Mouse (Mus musculus) MEL (cell line): ENCODE results near the gene Sept3. TPM values are rescaled to one million over a fixed set of nuclear protein-coding genes. Genes with fewer than 3 reads are reported as not detected.

Experiments used
- DNase-seq: peaks from one replicate; pipeline ENCODE4 v3.0.0; 2011; ENCODE audit warnings: low read depth, low spot score
- H3K27ac ChIP-seq: 2 replicates; pipeline ENCODE4 v1.5.1; 2012; ENCODE audit warnings: low read depth, mild to moderate bottlenecking, control low read depth, low read length, moderate library complexity; ENCODE audit not compliant: control insufficient read depth
- H3K27me3 ChIP-seq, 2 experiments: fragments of 150-350 bp in 1 of 2; sonication (generic) in 1 of 2; 2 replicates each; pipeline ENCODE4 v1.6.1; 2012; ENCODE audit warnings: low read length in 2 of 2, mild to moderate bottlenecking in 2 of 2, improper control_type of control experiment in 1 of 2, moderate library complexity in 1 of 2; ENCODE audit not compliant: insufficient read depth in 2 of 2, control insufficient read depth in 1 of 2
- H3K36me3 ChIP-seq, 2 experiments: 2 replicates each; pipeline ENCODE4 v1.6.1; 2012 to 2014; ENCODE audit warnings: low read length in 2 of 2, improper control_type of control experiment in 1 of 2, inconsistent platforms in 1 of 2, mild to moderate bottlenecking in 1 of 2; ENCODE audit not compliant: insufficient read depth in 2 of 2, control insufficient read depth in 1 of 2
- H3K4me1 ChIP-seq, 2 experiments: fragments of 150-350 bp in 1 of 2; sonication (generic) in 1 of 2; 2 replicates each; pipeline ENCODE4 v1.6.1; 2012; ENCODE audit warnings: low read length in 2 of 2, improper control_type of control experiment in 1 of 2, mild to moderate bottlenecking in 1 of 2; ENCODE audit not compliant: insufficient read depth in 2 of 2, control insufficient read depth in 1 of 2
- H3K4me3 ChIP-seq, 2 experiments: fragments of 150-350 bp in 1 of 2; sonication (generic) in 1 of 2; 2 replicates each; pipeline ENCODE4 v1.5.1; 2012; ENCODE audit warnings: low read depth in 2 of 2, low read length in 2 of 2, mild to moderate bottlenecking in 2 of 2, moderate library complexity in 2 of 2, control low read depth in 1 of 2, improper control_type of control experiment in 1 of 2; ENCODE audit not compliant: control insufficient read depth in 1 of 2, insufficient read depth in 1 of 2
- H3K79me2 ChIP-seq: 2 replicates; pipeline ENCODE4 v1.6.1; 2012; ENCODE audit warnings: mild to moderate bottlenecking, low read length, moderate library complexity; ENCODE audit not compliant: control insufficient read depth, poor library complexity, insufficient read depth
- H3K9ac ChIP-seq: 2 replicates; pipeline ENCODE4 v1.6.1; 2012; ENCODE audit warnings: low read depth, mild to moderate bottlenecking, control low read depth, low read length, moderate library complexity; ENCODE audit not compliant: control insufficient read depth, poor library complexity, severe bottlenecking
- H3K9me3 ChIP-seq: fragments of 150-350 bp; sonication (generic); replicated peaks from 2 replicates; pipeline ENCODE4 v1.6.1; 2012; ENCODE audit warnings: mild to moderate bottlenecking, low read length, improper control_type of control experiment, moderate library complexity; ENCODE audit not compliant: insufficient read depth
- BHLHE40 ChIP-seq: IDR thresholded peaks from 2 replicates; pipeline ENCODE4 v1.6.1; 2012; ENCODE audit warnings: low read depth, mild to moderate bottlenecking, inconsistent platforms, low read length, improper control_type of control experiment, borderline replicate concordance
- CHD1 ChIP-seq: IDR thresholded peaks from 2 replicates; pipeline ENCODE4 v1.6.1; 2012; ENCODE audit warnings: low read depth, mild to moderate bottlenecking, inconsistent platforms, low read length, improper control_type of control experiment
- CTCF ChIP-seq, 3 experiments: IDR thresholded peaks in 2 of 3; conservative IDR thresholded peaks in 1 of 3; 2 replicates each; pipeline ENCODE4 v1.5.1; 2011 to 2012; ENCODE audit warnings: low read length in 3 of 3, low read depth in 2 of 3, mild to moderate bottlenecking in 2 of 3, improper control_type of control experiment in 1 of 3, inconsistent platforms in 1 of 3, mixed read lengths in 1 of 3, moderate library complexity in 1 of 3; ENCODE audit not compliant: control insufficient read depth in 1 of 3, insufficient read depth in 1 of 3, poor library complexity in 1 of 3, severe bottlenecking in 1 of 3
- ELF1 ChIP-seq: IDR thresholded peaks from 2 replicates; pipeline ENCODE4 v1.6.1; 2014; ENCODE audit warnings: low read depth, mild to moderate bottlenecking, inconsistent platforms, low read length, improper control_type of control experiment, moderate library complexity
- ETS1 ChIP-seq: IDR thresholded peaks from 2 replicates; pipeline ENCODE4 v1.6.1; 2012; ENCODE audit warnings: low read depth, mild to moderate bottlenecking, inconsistent platforms, low read length, improper control_type of control experiment, moderate library complexity
- GABPA ChIP-seq: IDR thresholded peaks from 2 replicates; pipeline ENCODE4 v1.6.1; 2012; ENCODE audit warnings: low read depth, mild to moderate bottlenecking, inconsistent platforms, low read length, improper control_type of control experiment, moderate library complexity
- HCFC1 ChIP-seq: IDR thresholded peaks from 2 replicates; pipeline ENCODE4 v1.6.1; 2012; ENCODE audit warnings: low read depth, mild to moderate bottlenecking, inconsistent platforms, low read length, improper control_type of control experiment, moderate library complexity
- KAT2A ChIP-seq: conservative IDR thresholded peaks from 2 replicates; pipeline ENCODE4 v1.6.1; 2012; ENCODE audit warnings: low read depth, low read length, improper control_type of control experiment, inconsistent platforms
- MAX ChIP-seq: IDR thresholded peaks from 2 replicates; pipeline ENCODE4 v1.6.1; 2011; ENCODE audit warnings: low read length, improper control_type of control experiment
- MEF2A ChIP-seq: IDR thresholded peaks from 2 replicates; pipeline ENCODE4 v1.6.1; 2014; ENCODE audit warnings: low read depth, mild to moderate bottlenecking, inconsistent platforms, low read length, improper control_type of control experiment; ENCODE audit not compliant: poor library complexity, insufficient replicate concordance, severe bottlenecking; ENCODE audit errors: extremely low read depth
- MXI1 ChIP-seq: IDR thresholded peaks from 2 replicates; pipeline ENCODE4 v1.6.1; 2011; ENCODE audit warnings: mild to moderate bottlenecking, low read depth, low read length, improper control_type of control experiment
- MYB ChIP-seq: IDR thresholded peaks from 2 replicates; pipeline ENCODE4 v1.6.1; 2011; ENCODE audit warnings: mild to moderate bottlenecking, low read depth, low read length, improper control_type of control experiment
- MYC ChIP-seq: IDR thresholded peaks from 2 replicates; pipeline ENCODE4 v1.6.1; 2011; ENCODE audit warnings: low read depth, mild to moderate bottlenecking, low read length, improper control_type of control experiment, moderate library complexity
- NELFE ChIP-seq: IDR thresholded peaks from 2 replicates; pipeline ENCODE4 v1.6.1; 2011; ENCODE audit warnings: low read depth, low read length, improper control_type of control experiment
- POLR2A ChIP-seq, 2 experiments: IDR thresholded peaks; 2 replicates each; pipeline ENCODE4 v1.6.1; 2011 to 2012; ENCODE audit warnings: low read length in 2 of 2, mild to moderate bottlenecking in 2 of 2, control low read depth in 1 of 2, improper control_type of control experiment in 1 of 2, low read depth in 1 of 2, moderate library complexity in 1 of 2; ENCODE audit not compliant: control insufficient read depth in 1 of 2, insufficient read depth in 1 of 2, poor library complexity in 1 of 2
- POLR2AphosphoS2 ChIP-seq: IDR thresholded peaks from 2 replicates; pipeline ENCODE4 v1.6.1; 2011; ENCODE audit warnings: low read length, improper control_type of control experiment
- POLR2AphosphoS5 ChIP-seq: IDR thresholded peaks from 2 replicates; pipeline ENCODE4 v1.6.1; 2012; ENCODE audit warnings: low read depth, borderline replicate concordance, mild to moderate bottlenecking, inconsistent platforms, low read length, moderate library complexity, mixed read lengths
- RAD21 ChIP-seq: IDR thresholded peaks from 2 replicates; pipeline ENCODE4 v1.6.1; 2011; ENCODE audit warnings: mild to moderate bottlenecking, low read depth, low read length, improper control_type of control experiment
- SMC3 ChIP-seq: IDR thresholded peaks from 2 replicates; pipeline ENCODE4 v1.6.1; 2011; ENCODE audit warnings: low read depth, low read length, improper control_type of control experiment
- TBP ChIP-seq: IDR thresholded peaks from 2 replicates; pipeline ENCODE4 v1.8.0; 2011; ENCODE audit warnings: low read depth, low read length, improper control_type of control experiment
- UBTF ChIP-seq: IDR thresholded peaks from 2 replicates; pipeline ENCODE4 v1.6.1; 2012; ENCODE audit warnings: low read depth, mild to moderate bottlenecking, inconsistent platforms, low read length, improper control_type of control experiment, moderate library complexity, borderline replicate concordance; ENCODE audit not compliant: insufficient read depth
- USF2 ChIP-seq, 2 experiments: IDR thresholded peaks; 2 replicates each; pipeline ENCODE4 v1.6.1; 2011 to 2012; ENCODE audit warnings: improper control_type of control experiment in 2 of 2, low read length in 2 of 2, borderline replicate concordance in 1 of 2, inconsistent platforms in 1 of 2, low read depth in 1 of 2, mild to moderate bottlenecking in 1 of 2; ENCODE audit not compliant: insufficient read depth in 1 of 2
- ZMIZ1 ChIP-seq: IDR thresholded peaks from 2 replicates; pipeline ENCODE4 v1.6.1; 2012; ENCODE audit warnings: low read depth, mild to moderate bottlenecking, inconsistent platforms, low read length, improper control_type of control experiment, moderate library complexity
- ZNF384 ChIP-seq: IDR thresholded peaks from 2 replicates; pipeline ENCODE4 v1.6.1; 2012; ENCODE audit warnings: low read depth, mild to moderate bottlenecking, inconsistent platforms, low read length, improper control_type of control experiment
- polyA plus RNA-seq, 2 experiments: library from polyadenylated mRNA; stranded (reverse) in 1 of 2; unstranded in 1 of 2; fragments of >175 nt in 1 of 2; fragments of >200 nt in 1 of 2; gene quantifications; 2 replicates each; pipeline versions ENCODE4 v1.2.1 to v1.2.4; 2012; ENCODE audit warnings: low replicate concordance in 2 of 2, low read depth in 1 of 2; ENCODE audit not compliant: insufficient read length in 2 of 2, insufficient read depth in 1 of 2, missing spikeins in 1 of 2
- total RNA-seq: library from RNA; depleted of rRNA; stranded (reverse); fragments of 300-350 nt; gene quantifications from 2 replicates; pipeline ENCODE4 v1.2.3, GENCODE M21; 2012

Gene Sept3
- total and polyA plus RNA-seq, 3 experiments: not detected

DNA sequence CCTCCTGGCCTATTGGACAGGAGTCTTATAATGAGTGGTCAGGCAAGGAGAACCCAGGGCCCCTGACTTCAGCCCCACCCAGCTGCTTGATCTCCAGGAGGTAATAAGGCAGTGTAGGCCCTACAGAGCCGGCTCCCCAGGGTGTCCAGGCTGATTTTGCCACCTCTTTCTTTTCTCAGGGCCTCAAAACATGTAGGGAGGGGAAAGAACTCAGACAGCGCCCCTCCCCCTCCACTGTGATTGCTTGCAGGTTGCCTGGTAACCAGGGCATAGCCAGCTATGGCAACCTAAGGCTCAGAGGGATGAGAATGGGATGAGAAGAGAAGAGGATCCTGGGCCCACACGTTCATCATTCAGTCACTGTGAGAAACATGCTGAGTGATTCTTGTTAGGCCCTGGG, 6.5 kb upstream of the Sept3 start:
- Histone ChIP-seq H3K79me2 (no peaks in the 10 kb centered on the region), H3K4me3 (no peak overlapping the region), H3K4me1 (no peaks in the 10 kb centered on the region), H3K9ac (no peak overlapping the region), H3K9me3 (no peaks in the 10 kb centered on the region), H3K27ac (no peak overlapping the region), H3K36me3 (no peaks in the 10 kb centered on the region), H3K27me3 (no peaks in the 10 kb centered on the region)
- TF ChIP-seq MYB (no peak), POLR2AphosphoS5 (no peak), CHD1 (no peak), ZNF384 (no peak), UBTF (no peak), TBP (no peak), ZMIZ1 (no peak), MXI1 (no peak), USF2 (IDR thresholded peaks at IDR 0.05; ENCODE audit: borderline replicate concordance in 1 of 2, insufficient read depth in 1 of 2, low read depth in 1 of 2, low read length in 2 of 2) (no peak), MEF2A (no peak), ETS1 (no peak), KAT2A (no peak)
- no peak for DNase-seq

DNA sequence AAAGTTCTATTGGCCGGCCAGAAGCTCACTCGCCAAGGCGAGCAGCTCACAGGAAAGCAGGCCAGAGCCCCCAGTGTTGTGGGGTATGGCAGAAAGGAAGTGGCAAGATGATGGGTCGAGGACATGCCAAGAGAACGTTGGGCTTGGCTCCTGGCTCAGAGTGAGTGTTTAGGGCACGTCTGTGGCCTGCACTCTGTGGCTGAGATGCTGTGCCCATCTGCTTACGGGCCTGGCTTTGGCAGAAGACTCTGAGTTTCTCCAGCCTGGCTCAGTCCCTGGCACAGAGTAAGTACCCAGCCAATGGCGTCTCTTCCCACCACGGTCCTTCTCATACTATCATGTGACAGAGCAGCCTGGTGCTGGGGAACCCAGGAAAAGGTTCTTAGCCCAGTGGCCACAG, 5.9 kb upstream of the Sept3 start:
- Histone ChIP-seq H3K27ac (no peak overlapping the region), H3K4me1 (no peaks in the 10 kb centered on the region), H3K79me2 (no peaks in the 10 kb centered on the region), H3K9ac (no peak overlapping the region), H3K36me3 (no peaks in the 10 kb centered on the region), H3K27me3 (no peaks in the 10 kb centered on the region), H3K4me3 (no peak overlapping the region), H3K9me3 (no peaks in the 10 kb centered on the region)
- TF ChIP-seq NELFE (no peak), GABPA (no peak), CHD1 (no peak), ELF1 (no peak), KAT2A (no peak), HCFC1 (no peak), ZNF384 (no peak), RAD21 (no peak), CTCF (IDR thresholded peaks at IDR 0.05 in 2 of 3, conservative IDR thresholded peaks at IDR 0.05 in 1 of 3; ENCODE audit: control insufficient read depth in 1 of 3, insufficient read depth in 1 of 3, low read depth in 2 of 3, low read length in 3 of 3, poor library complexity in 1 of 3, severe bottlenecking in 1 of 3) (no peak), MYC (no peak), ETS1 (no peak), MAX (no peak), MEF2A (no peak), UBTF (no peak), POLR2AphosphoS2 (no peak), BHLHE40 (no peak), POLR2A (IDR thresholded peaks at IDR 0.05; ENCODE audit: control insufficient read depth in 1 of 2, insufficient read depth in 1 of 2, low read depth in 1 of 2, low read length in 2 of 2, poor library complexity in 1 of 2) (no peak), SMC3 (no peak), ZMIZ1 (no peak), TBP (no peak)
- no peak for DNase-seq
